Mouse (Mus musculus): ENCODE measurements at regions not wholly inside any gene's neighbourhood (a gene's known extent, or its start where the extent isn't known, plus 50 kb on each side); places are given as distances from the start of the nearest gene placed in this dataset.

DNA sequence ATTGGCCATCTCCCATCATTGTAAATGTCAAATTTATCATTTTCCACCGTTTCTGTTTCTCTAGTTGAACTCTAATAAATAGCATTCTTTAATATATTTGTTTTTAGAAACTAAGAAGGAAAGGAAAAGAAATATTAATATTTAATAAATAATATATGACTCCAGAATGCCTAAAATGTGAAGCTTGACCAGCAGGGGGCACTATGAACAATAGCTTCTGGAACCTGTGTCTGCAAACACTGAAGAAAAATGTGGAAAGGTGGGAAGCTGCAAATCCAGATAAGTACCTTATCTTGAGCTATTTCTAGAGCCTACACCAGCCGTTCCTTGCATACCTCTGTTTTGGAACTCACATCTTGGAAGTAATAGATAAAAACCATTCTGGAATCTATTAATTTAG, 493.7 kb upstream of the Lingo2 start:
- no peak for ATAC-seq (replicated peaks; ENCODE audit: insufficient number of reproducible peaks, low FRiP score, low TSS enrichment, poor library complexity, severe bottlenecking)

DNA sequence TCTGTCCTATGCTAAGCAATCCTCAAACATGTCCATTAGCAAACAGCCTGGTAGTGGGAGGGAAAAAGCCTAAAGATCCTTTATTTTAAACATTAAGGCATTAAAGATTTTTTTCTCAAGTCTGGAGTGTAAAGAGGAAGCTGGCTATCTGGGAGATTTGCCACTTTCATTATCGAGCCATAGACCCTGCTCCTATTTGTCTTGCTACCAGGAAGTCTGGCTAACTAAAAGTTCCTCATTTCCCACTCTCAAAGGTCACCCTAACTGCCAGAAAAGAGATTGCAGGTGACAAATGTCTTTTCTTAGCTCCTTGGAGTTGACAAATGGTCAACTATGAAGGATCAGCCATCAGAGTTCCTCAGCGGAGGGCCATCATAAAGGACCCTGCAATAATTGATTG, 461.2 kb upstream of the Lingo2 start:
- ATAC-seq (replicated peaks; ENCODE audit: insufficient number of reproducible peaks, low FRiP score, low TSS enrichment, poor library complexity, severe bottlenecking), result no peak

DNA sequence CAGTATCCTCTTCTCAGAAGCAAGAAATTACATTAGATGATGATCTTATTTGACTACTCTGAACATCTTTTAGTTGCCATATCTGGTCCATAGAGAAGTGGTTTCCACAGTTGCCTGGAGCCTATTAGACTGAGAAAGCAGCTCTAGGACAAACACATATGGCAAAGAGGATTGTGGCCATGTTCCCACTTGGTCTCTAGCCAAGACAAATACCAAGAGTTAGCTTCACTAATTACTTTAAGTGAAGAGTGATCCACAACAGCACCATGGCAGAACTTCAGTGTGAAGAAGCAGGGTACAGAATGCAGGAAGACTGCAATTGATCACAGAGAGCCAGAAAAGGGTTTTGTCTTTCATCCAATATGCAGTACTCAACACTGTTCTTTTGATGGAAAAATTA, 436.6 kb upstream of the Lingo2 start:
- ATAC-seq (replicated peaks; ENCODE audit: insufficient number of reproducible peaks, low FRiP score, low TSS enrichment, poor library complexity, severe bottlenecking), result no peak

DNA sequence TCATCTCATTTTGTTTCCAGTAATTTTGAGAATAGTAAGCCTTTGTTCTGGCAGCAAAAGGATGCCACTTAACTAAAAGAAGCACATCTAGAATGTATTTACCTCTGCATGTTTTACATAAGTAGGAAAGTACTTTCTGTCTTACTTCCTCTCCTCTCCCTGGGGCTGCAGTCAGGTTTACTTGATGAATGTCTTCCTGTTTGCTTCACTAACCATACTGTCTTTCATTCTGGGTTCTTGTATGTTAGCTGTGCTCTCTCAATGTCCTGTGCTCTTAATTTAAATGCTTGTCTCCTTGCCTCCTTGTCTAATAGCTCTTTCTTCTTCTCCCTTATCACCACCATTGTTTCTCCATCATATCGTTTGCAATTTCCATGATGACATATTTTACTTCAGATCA, 435.3 kb upstream of the Lingo2 start:
- no peak for ATAC-seq (replicated peaks; ENCODE audit: insufficient number of reproducible peaks, low FRiP score, low TSS enrichment, poor library complexity, severe bottlenecking)

DNA sequence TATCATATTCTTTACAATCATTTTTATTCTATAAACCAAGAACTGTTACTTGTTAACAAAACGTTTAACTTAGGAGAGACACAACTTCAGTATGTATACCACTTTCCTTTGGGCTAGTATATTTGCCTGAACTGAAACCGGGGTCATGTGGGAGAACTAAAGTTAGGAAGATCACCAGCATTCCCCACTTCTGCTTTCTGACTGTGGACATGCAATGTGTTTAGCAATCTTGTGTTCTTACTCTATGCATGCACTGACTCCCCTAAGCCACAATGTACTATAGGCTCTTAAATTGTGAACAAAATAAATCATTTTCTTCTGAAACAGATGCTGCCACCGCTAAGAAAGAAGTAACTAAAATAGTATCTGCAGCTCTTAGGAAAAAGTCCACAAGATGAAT, 412.7 kb upstream of the Lingo2 start:
- ATAC-seq (replicated peaks; ENCODE audit: insufficient number of reproducible peaks, low FRiP score, low TSS enrichment, poor library complexity, severe bottlenecking), result no peak

DNA sequence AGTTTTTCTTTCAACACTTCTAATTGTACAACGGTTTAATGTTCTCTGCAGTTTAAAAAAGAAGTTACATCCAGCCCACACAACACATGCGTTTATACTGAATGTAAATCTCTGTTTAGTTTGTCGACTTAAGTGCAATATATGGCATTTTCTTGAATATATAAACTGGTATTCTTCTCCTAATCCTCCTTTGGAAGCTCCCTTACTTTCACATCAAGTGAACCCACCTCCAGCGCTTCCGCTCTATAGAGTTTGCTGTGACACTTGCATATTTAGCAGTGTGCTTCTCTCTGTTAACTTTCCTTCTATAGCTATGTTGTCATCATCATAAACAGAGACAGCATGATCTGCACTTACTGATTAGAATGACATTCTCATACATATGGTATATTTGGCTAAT, 409.7 kb upstream of the Lingo2 start:
- no peak for ATAC-seq (replicated peaks; ENCODE audit: insufficient number of reproducible peaks, low FRiP score, low TSS enrichment, poor library complexity, severe bottlenecking)

DNA sequence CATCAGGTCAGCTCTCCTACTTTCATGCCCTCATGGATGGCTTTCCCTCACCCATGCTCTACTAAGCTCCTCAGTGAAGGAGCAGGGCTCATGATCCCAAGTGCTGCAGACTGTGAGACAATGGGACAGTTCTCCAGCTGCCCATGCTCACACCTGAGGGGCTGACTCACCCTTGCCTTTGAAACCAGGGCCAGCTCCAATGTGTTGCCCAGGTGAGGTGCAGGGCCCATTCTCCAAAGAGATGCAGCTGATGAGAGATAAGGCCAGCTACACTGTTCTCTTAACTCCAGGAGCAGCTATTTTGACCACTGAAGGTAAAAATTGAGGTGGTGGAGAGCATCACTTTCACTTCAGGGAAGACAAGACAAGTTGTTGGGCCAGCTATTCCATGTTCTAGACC, 386.8 kb upstream of the Lingo2 start:
- ATAC-seq (replicated peaks; ENCODE audit: insufficient number of reproducible peaks, low FRiP score, low TSS enrichment, poor library complexity, severe bottlenecking), result peak; percentile 31; the same call in 1 of the 2 replicates
